Mouse (Mus musculus) hindbrain, embryonic 13.5 days (tissue): ENCODE results near the gene Fam151a. TPM values are rescaled to one million over a fixed set of nuclear protein-coding genes. Genes with fewer than 3 reads are reported as not detected.
"Not testable (repeated sequence)": the region's sequence is repeated elsewhere in the genome, so short reads cannot be mapped to it uniquely, and the experiment has no call there.

ENCODE experiments used
- ATAC-seq: fragments of 200-750 bp; cut with Nextera tagmentation; 2 replicates; pipeline ENCODE4 v1.8.0; 2017; ENCODE audit warnings: moderate TSS enrichment; ENCODE audit not compliant: low FRiP score
- H3K27ac ChIP-seq: fragments of 300-500 bp; sonication (generic); 2 replicates; pipeline ENCODE4 v1.5.1; 2015; ENCODE audit warnings: inconsistent platforms, mild to moderate bottlenecking, moderate library complexity
- H3K27me3 ChIP-seq: fragments of 300-500 bp; sonication (generic); 2 replicates; pipeline ENCODE4 v1.6.1; 2015; ENCODE audit warnings: mild to moderate bottlenecking, inconsistent platforms
- H3K36me3 ChIP-seq: fragments of 300-500 bp; sonication (generic); 2 replicates; pipeline ENCODE4 v1.6.1; 2015; ENCODE audit warnings: mild to moderate bottlenecking, inconsistent platforms
- H3K4me1 ChIP-seq: fragments of 300-500 bp; sonication (generic); replicated peaks from 2 replicates; pipeline ENCODE4 v1.6.1; 2015; ENCODE audit warnings: inconsistent platforms
- H3K4me2 ChIP-seq: fragments of 300-500 bp; sonication (generic); 2 replicates; pipeline ENCODE4 v1.6.1; 2015; ENCODE audit warnings: inconsistent platforms, mild to moderate bottlenecking, moderate library complexity
- H3K4me3 ChIP-seq: fragments of 300-500 bp; sonication (generic); 2 replicates; pipeline ENCODE4 v1.5.1; 2015; ENCODE audit warnings: mild to moderate bottlenecking, inconsistent platforms
- H3K9ac ChIP-seq: fragments of 300-500 bp; sonication (generic); 2 replicates; pipeline ENCODE4 v1.6.1; 2015; ENCODE audit warnings: mild to moderate bottlenecking, inconsistent platforms
- H3K9me3 ChIP-seq: fragments of 300-500 bp; sonication (generic); 2 replicates; pipeline ENCODE4 v1.6.1; 2016; ENCODE audit warnings: inconsistent platforms
- WGBS: fragments of 180-500 bp; shearing (Covaris S2); methylation state at CpG from one replicate; pipeline ENCODE4 v1.1.7; 2015; 5-methylcytosine and 5-hydroxymethylcytosine counted together
- polyA plus RNA-seq: library from polyadenylated mRNA; unstranded; fragments of >200 nt; fragmentation: Nextera tagmentation; extraction: Ambion mirVana; gene quantifications from 2 replicates; pipeline ENCODE4 v1.2.1, GENCODE M21; 2015

The Fam151a gene
- polyA plus RNA-seq, 1 experiment from 2014 or later: not detected

- Histone ChIP-seq H3K9ac (no peak within 1 kb of the TSS), H3K4me3 (no peak within 1 kb of the TSS), H3K36me3 (no peaks in the 10 kb centered on the region), H3K27me3 (no peaks in the 10 kb centered on the region), H3K4me2 (no peak within 1 kb of the TSS), H3K9me3 (no peaks in the 10 kb centered on the region), H3K27ac (no peak within 1 kb of the TSS), H3K4me1 (no peaks in the 10 kb centered on the region)
- WGBS: 85% methylated on average over 7 of the region's 7 CpGs
- no peak for ATAC-seq
Measured at GRCm38 (mm10) chr4:106730814-106731213, 2.9 kb upstream of the Fam151a start, which contains the start of gene Mroh7. Mroh7 (minus strand) TSS chr4:106730925.

GRCm38 (mm10) chr4:106736884-106737283, 3.2 kb downstream of the Fam151a start:
- H3K36me3 ChIP-seq, H3K4me2 ChIP-seq, H3K27me3 ChIP-seq, H3K27ac ChIP-seq, H3K9ac ChIP-seq, H3K4me3 ChIP-seq, ATAC-seq, H3K9me3 ChIP-seq, H3K4me1 ChIP-seq: not testable (repeated sequence)
- WGBS: 80% methylated on average over 1 of the region's 1 CpGs

- 58% methylated on average over 3 of the region's 3 CpGs for whole genome bisulfite sequencing
- Histone ChIP-seq H3K4me3 (no peak overlapping the region), H3K4me2 (no peak overlapping the region)
Measured at GRCm38 (mm10) chr4:106737904-106738303, 4.2 kb downstream of the Fam151a start.

GRCm38 (mm10) chr4:106745862-106746261, 12.2 kb downstream of the Fam151a start:
- H3K9ac ChIP-seq: no peak overlapping the region
- H3K4me3 ChIP-seq: no peak overlapping the region
- no peaks in the 10 kb centered on the region for H3K36me3 ChIP-seq
- H3K9me3 ChIP-seq: no peaks in the 10 kb centered on the region
- no peaks in the 10 kb centered on the region for H3K27me3 ChIP-seq
- H3K27ac ChIP-seq: no peak overlapping the region
- H3K4me1 ChIP-seq: peaks cover 26% of the 10 kb centered on the region
- no peak overlapping the region for H3K4me2 ChIP-seq
- 82% methylated on average over 7 of the region's 7 CpGs for WGBS
- no peak for ATAC-seq

More at GRCm38 (mm10) chr4:106737904-106738303, 4.2 kb downstream of the Fam151a start:
- Histone ChIP-seq H3K9ac (no peak overlapping the region), H3K27ac (no peak overlapping the region), H3K36me3 (no peaks in the 10 kb centered on the region), H3K27me3 (no peaks in the 10 kb centered on the region), H3K4me1 (no peaks in the 10 kb centered on the region), H3K9me3 (no peaks in the 10 kb centered on the region)
- no peak for ATAC-seq

- no peak overlapping the region for H3K4me2 ChIP-seq
- H3K9me3 ChIP-seq: no peaks in the 10 kb centered on the region
- no peak overlapping the region for H3K27ac ChIP-seq
- no peaks in the 10 kb centered on the region for H3K36me3 ChIP-seq
- H3K4me3 ChIP-seq: no peak overlapping the region
- H3K4me1 ChIP-seq: peaks cover 26% of the 10 kb centered on the region
- ATAC-seq: no peak
- WGBS: 75% methylated on average over 1 of the region's 1 CpGs
- H3K27me3 ChIP-seq: no peaks in the 10 kb centered on the region
- no peak overlapping the region for H3K9ac ChIP-seq
Measured at GRCm38 (mm10) chr4:106747001-106747580, 13.4 kb downstream of the Fam151a start.

GRCm38 (mm10) chr4:106749699-106750098, 16.0 kb downstream of the Fam151a start:
- H3K36me3 ChIP-seq: no peaks in the 10 kb centered on the region
- no peaks in the 10 kb centered on the region for H3K9me3 ChIP-seq
- H3K4me2 ChIP-seq: peak overlapping the region; percentile 41
- ATAC-seq: peak; percentile 84
- H3K27ac ChIP-seq: peak overlapping the region; percentile 9
- H3K9ac ChIP-seq: peak overlapping the region; percentile 4; the same call in 1 of the 2 replicates
- peaks cover 26% of the 10 kb centered on the region for H3K4me1 ChIP-seq
- H3K27me3 ChIP-seq: no peaks in the 10 kb centered on the region
- WGBS: 3% methylated on average over 7 of the region's 7 CpGs
- peak overlapping the region; percentile 25 for H3K4me3 ChIP-seq

- no peaks in the 10 kb centered on the region for H3K27me3 ChIP-seq
- no peak for ATAC-seq
- 94% methylated on average over 6 of the region's 6 CpGs for WGBS
- no peaks in the 10 kb centered on the region for H3K9me3 ChIP-seq
- H3K4me1 ChIP-seq: peaks cover 23% of the 10 kb centered on the region
- H3K4me2 ChIP-seq: no peak overlapping the region
- no peaks in the 10 kb centered on the region for H3K36me3 ChIP-seq
- no peak overlapping the region for H3K4me3 ChIP-seq
- H3K27ac ChIP-seq: no peak overlapping the region
- H3K9ac ChIP-seq: no peak overlapping the region
Measured at GRCm38 (mm10) chr4:106751726-106752125, 18.0 kb downstream of the Fam151a start.

- no peak overlapping the region for H3K9ac ChIP-seq
- ATAC-seq: no peak
- WGBS: 62% methylated on average over 7 of the region's 7 CpGs
Measured at GRCm38 (mm10) chr4:106764166-106764565, 30.5 kb downstream of the Fam151a start.

GRCm38 (mm10) chr4:106769306-106769705, 35.6 kb downstream of the Fam151a start:
- no peak overlapping the region for H3K27ac ChIP-seq
- H3K4me2 ChIP-seq: no peak overlapping the region
- H3K4me3 ChIP-seq: no peak overlapping the region
- H3K9me3 ChIP-seq: no peaks in the 10 kb centered on the region
- no peaks in the 10 kb centered on the region for H3K4me1 ChIP-seq
- no peaks in the 10 kb centered on the region for H3K27me3 ChIP-seq
- H3K9ac ChIP-seq: no peak overlapping the region
- WGBS: 67% methylated on average over 2 of the region's 2 CpGs
- H3K36me3 ChIP-seq: no peaks in the 10 kb centered on the region
- ATAC-seq: no peak

More at GRCm38 (mm10) chr4:106764166-106764565, 30.5 kb downstream of the Fam151a start:
- H3K4me2 ChIP-seq: no peak overlapping the region
- no peaks in the 10 kb centered on the region for H3K27me3 ChIP-seq
- no peak overlapping the region; the same call in 1 of the 2 replicates for H3K27ac ChIP-seq
- H3K9me3 ChIP-seq: no peaks in the 10 kb centered on the region
- H3K4me3 ChIP-seq: no peak overlapping the region
- no peaks in the 10 kb centered on the region for H3K36me3 ChIP-seq
- H3K4me1 ChIP-seq: peaks cover 7% of the 10 kb centered on the region; the same call in 1 of the 2 replicates

GRCm38 (mm10) chr4:106772558-106772957, 38.9 kb downstream of the Fam151a start:
- H3K27me3 ChIP-seq: no peaks in the 10 kb centered on the region
- H3K4me3 ChIP-seq: no peak overlapping the region
- no peak overlapping the region for H3K27ac ChIP-seq
- H3K4me1 ChIP-seq: peaks cover 14% of the 10 kb centered on the region
- 97% methylated on average over 1 of the region's 1 CpGs for WGBS
- no peaks in the 10 kb centered on the region for H3K9me3 ChIP-seq
- no peak for ATAC-seq
- no peaks in the 10 kb centered on the region for H3K36me3 ChIP-seq
- no peak overlapping the region for H3K9ac ChIP-seq
- no peak overlapping the region for H3K4me2 ChIP-seq

GRCm38 (mm10) chr4:106775767-106776166, 42.1 kb downstream of the Fam151a start:
- not testable (repeated sequence) for ATAC-seq, H3K9me3 ChIP-seq, H3K27ac ChIP-seq, H3K36me3 ChIP-seq, H3K27me3 ChIP-seq, H3K4me2 ChIP-seq, H3K4me3 ChIP-seq, H3K9ac ChIP-seq
- WGBS: 91% methylated on average over 6 of the region's 6 CpGs
- peaks cover 46% of the 10 kb centered on the region for H3K4me1 ChIP-seq

- Histone ChIP-seq H3K36me3 (no peaks in the 10 kb centered on the region), H3K4me3 (no peak overlapping the region), H3K9ac (no peak overlapping the region; the same call in 1 of the 2 replicates), H3K27me3 (no peaks in the 10 kb centered on the region), H3K4me1 (peaks cover 52% of the 10 kb centered on the region), H3K27ac (peak overlapping the region; percentile 9), H3K4me2 (no peak overlapping the region), H3K9me3 (no peaks in the 10 kb centered on the region)
- WGBS: 19% methylated on average over 3 of the region's 3 CpGs
- peak; percentile 52 for ATAC-seq
Measured at GRCm38 (mm10) chr4:106776998-106777397, 43.3 kb downstream of the Fam151a start.

GRCm38 (mm10) chr4:106778116-106778788, 44.6 kb downstream of the Fam151a start:
- peak; percentile 70 for ATAC-seq
- Histone ChIP-seq H3K4me3 (no peak overlapping the region), H3K9me3 (no peaks in the 10 kb centered on the region), H3K27ac (peak overlapping the region; percentile 68), H3K36me3 (no peaks in the 10 kb centered on the region), H3K27me3 (no peaks in the 10 kb centered on the region), H3K4me2 (no peak overlapping the region), H3K4me1 (peaks cover 59% of the 10 kb centered on the region), H3K9ac (no peak overlapping the region)
- WGBS: 29% methylated on average over 5 of the region's 5 CpGs
